Mouse (Mus musculus): ENCODE data around the gene Slc17a8.

DNA sequence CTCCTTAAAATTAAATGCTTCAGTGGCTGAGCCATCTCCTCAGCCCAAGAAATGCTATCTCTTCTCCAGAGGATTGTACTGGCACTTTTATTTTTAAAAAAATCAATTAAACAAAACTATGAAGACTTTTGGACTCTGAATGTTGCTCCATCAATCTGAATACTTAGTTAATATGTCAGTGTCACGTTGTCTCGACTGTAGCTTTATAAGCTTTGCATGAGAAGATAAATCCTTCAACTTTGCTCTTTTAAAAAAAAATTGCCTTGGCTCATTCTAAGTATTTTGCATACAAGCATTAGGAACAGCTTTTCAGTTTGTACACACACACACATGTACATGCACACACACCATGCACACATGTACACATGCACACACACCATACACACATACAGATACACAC is 3.1 kb upstream of the Slc17a8 start:
- TF ChIP-seq MYOG (IDR thresholded peaks at IDR 0.05; ENCODE audit: control insufficient read depth, extremely low read depth, insufficient read length) (no peak), CTCF (IDR thresholded peaks at IDR 0.05; ENCODE audit: control insufficient read depth, insufficient read depth, insufficient read length) (no peak), MAX (IDR thresholded peaks at IDR 0.05) (no peak)
